Mouse (Mus musculus) heart, embryonic 10.5 days (tissue): Measurements from ENCODE around the gene Prmt7. TPM values are rescaled to one million over a fixed set of nuclear protein-coding genes. Genes with fewer than 3 reads are reported as not detected.

ENCODE experiments used
- DNase-seq: peaks from one replicate; pipeline ENCODE4 v3.0.0-alpha.2; 2017; ENCODE audit warnings: low spot score
- H3K27ac ChIP-seq: fragments of 300-500 bp; sonication (generic); 2 replicates; pipeline ENCODE4 v1.5.1; 2016; ENCODE audit warnings: mild to moderate bottlenecking
- H3K27me3 ChIP-seq: fragments of 300-500 bp; sonication (generic); 2 replicates; pipeline ENCODE4 v1.6.1; 2016; ENCODE audit warnings: mild to moderate bottlenecking; ENCODE audit not compliant: poor library complexity, insufficient read depth, severe bottlenecking
- H3K36me3 ChIP-seq: fragments of 300-500 bp; sonication (generic); 2 replicates; pipeline ENCODE4 v1.6.1; 2016; ENCODE audit warnings: mild to moderate bottlenecking, moderate library complexity
- H3K4me1 ChIP-seq: fragments of 300-500 bp; sonication (generic); 2 replicates; pipeline ENCODE4 v1.6.1; 2016; ENCODE audit warnings: mild to moderate bottlenecking
- H3K4me3 ChIP-seq: fragments of 300-500 bp; sonication (generic); 2 replicates; pipeline ENCODE4 v1.5.1; 2016; ENCODE audit warnings: mild to moderate bottlenecking, moderate library complexity
- H3K9me3 ChIP-seq: fragments of 300-500 bp; sonication (generic); 2 replicates; pipeline ENCODE4 v1.6.1; 2016; ENCODE audit warnings: mild to moderate bottlenecking, moderate library complexity
- WGBS: fragments of 180-500 bp; shearing (Covaris S2); methylation state at CpG from one replicate; pipeline ENCODE4 v1.1.7; 2016; 5-methylcytosine and 5-hydroxymethylcytosine counted together
- polyA plus RNA-seq: library from polyadenylated mRNA; unstranded; fragments of >200 nt; fragmentation: Nextera tagmentation; extraction: Ambion mirVana; gene quantifications from 2 replicates; pipeline ENCODE4 v1.2.1, GENCODE M21; 2016

Prmt7 gene
- 59.7 and 63.9 TPM in 2 replicates for polyA plus RNA-seq

GRCm38 (mm10) chr8:106210821-106211345 lies at the start of gene Prmt7, which contains the start of gene Slc7a6os:
Gene Prmt7 (plus strand): TSS chr8:106210936.
Gene Slc7a6os (minus strand): TSS chr8:106210935.
- no peaks in the 10 kb centered on the region for H3K27me3 ChIP-seq
- peaks cover 58% of the 10 kb centered on the region for H3K36me3 ChIP-seq
- H3K9me3 ChIP-seq: no peaks in the 10 kb centered on the region
- peak within 1 kb of the TSS; percentile 95 for H3K27ac ChIP-seq
- H3K4me1 ChIP-seq: peaks cover 12% of the 10 kb centered on the region
- peak within 1 kb of the TSS; percentile 92 for H3K4me3 ChIP-seq
- peak; percentile 97 for DNase-seq
- 0% methylated on average over 52 of the region's 52 CpGs for WGBS

- Histone ChIP-seq H3K9me3 (no peaks in the 10 kb centered on the region), H3K27me3 (no peaks in the 10 kb centered on the region), H3K4me3 (no peak overlapping the region), H3K4me1 (peaks cover 11% of the 10 kb centered on the region; the same call in 1 of the 2 replicates), H3K36me3 (peaks cover 57% of the 10 kb centered on the region), H3K27ac (no peak overlapping the region)
- no peak for DNase-seq
- 83% methylated on average over 9 of the region's 9 CpGs for WGBS
These were observed 47.5 kb upstream of the Prmt7 start for GRCm38 (mm10) chr8:106163251-106163650.

- Histone ChIP-seq H3K4me1 (peaks cover 24% of the 10 kb centered on the region; the same call in 1 of the 2 replicates), H3K4me3 (no peak overlapping the region), H3K27ac (no peak overlapping the region), H3K36me3 (peaks cover 42% of the 10 kb centered on the region), H3K9me3 (no peaks in the 10 kb centered on the region), H3K27me3 (no peaks in the 10 kb centered on the region)
- WGBS: 47% methylated on average over 4 of the region's 4 CpGs
- peak; percentile 80 for DNase-seq
These were observed 45.3 kb upstream of the Prmt7 start for GRCm38 (mm10) chr8:106165460-106165859.

GRCm38 (mm10) chr8:106168356-106169016 lies 42.2 kb upstream of the Prmt7 start, which contains the start of gene Slc7a6:
Gene Slc7a6 (plus strand): TSS chr8:106168857.
- no peaks in the 10 kb centered on the region for H3K27me3 ChIP-seq
- WGBS: under 1% methylated on average over 59 of the region's 59 CpGs
- H3K36me3 ChIP-seq: peaks cover 14% of the 10 kb centered on the region
- no peaks in the 10 kb centered on the region for H3K9me3 ChIP-seq
- H3K4me1 ChIP-seq: peaks cover 24% of the 10 kb centered on the region; the same call in 1 of the 2 replicates
- DNase-seq: peak; percentile 91
- H3K4me3 ChIP-seq: peak within 1 kb of the TSS; percentile 98
- H3K27ac ChIP-seq: peak within 1 kb of the TSS; percentile 99

- DNase-seq: peak; percentile 85
- Histone ChIP-seq H3K4me1 (peaks cover 24% of the 10 kb centered on the region; the same call in 1 of the 2 replicates), H3K9me3 (no peaks in the 10 kb centered on the region), H3K36me3 (peaks cover 6% of the 10 kb centered on the region), H3K27ac (peak overlapping the region; percentile 99), H3K4me3 (peak overlapping the region; percentile 98), H3K27me3 (no peaks in the 10 kb centered on the region)
- WGBS: 1% methylated on average over 53 of the region's 54 CpGs
These were observed 41.5 kb upstream of the Prmt7 start for GRCm38 (mm10) chr8:106169017-106169933.

GRCm38 (mm10) chr8:106169934-106170480 lies 40.7 kb upstream of the Prmt7 start:
- Histone ChIP-seq H3K27ac (peak overlapping the region; percentile 99; the same call in 1 of the 2 replicates), H3K27me3 (no peaks in the 10 kb centered on the region), H3K36me3 (0 out of 2 replicates have a peak, but pooled peaks cover 2% of the 10 kb centered on the region), H3K4me3 (peak overlapping the region; percentile 98), H3K4me1 (peaks cover 24% of the 10 kb centered on the region; the same call in 1 of the 2 replicates), H3K9me3 (no peaks in the 10 kb centered on the region)
- no peak for DNase-seq
- 38% methylated on average over 6 of the region's 6 CpGs for WGBS

GRCm38 (mm10) chr8:106173566-106173965 lies 37.2 kb upstream of the Prmt7 start:
- peaks cover 25% of the 10 kb centered on the region for H3K4me1 ChIP-seq
- H3K9me3 ChIP-seq: no peaks in the 10 kb centered on the region
- H3K27me3 ChIP-seq: no peaks in the 10 kb centered on the region
- no peak for DNase-seq
- peaks cover 2% of the 10 kb centered on the region; the same call in 1 of the 2 replicates for H3K36me3 ChIP-seq
- WGBS: 87% methylated on average over 3 of the region's 3 CpGs
- no peak overlapping the region for H3K27ac ChIP-seq
- H3K4me3 ChIP-seq: no peak overlapping the region

GRCm38 (mm10) chr8:106176891-106177290 lies 33.8 kb upstream of the Prmt7 start:
- WGBS: 51% methylated on average over 1 of the region's 1 CpGs
- DNase-seq: no peak

GRCm38 (mm10) chr8:106177594-106177993 lies 33.1 kb upstream of the Prmt7 start:
- H3K4me3 ChIP-seq: no peak overlapping the region

More at GRCm38 (mm10) chr8:106176891-106177290, 33.8 kb upstream of the Prmt7 start:
- peaks cover 15% of the 10 kb centered on the region for H3K4me1 ChIP-seq
- H3K27ac ChIP-seq: no peak overlapping the region
- no peak overlapping the region for H3K4me3 ChIP-seq
- H3K27me3 ChIP-seq: no peaks in the 10 kb centered on the region
- no peaks in the 10 kb centered on the region for H3K9me3 ChIP-seq
- H3K36me3 ChIP-seq: peaks cover 14% of the 10 kb centered on the region

GRCm38 (mm10) chr8:106178428-106178827 lies 32.3 kb upstream of the Prmt7 start:
- Histone ChIP-seq H3K27ac (no peak overlapping the region), H3K36me3 (peaks cover 26% of the 10 kb centered on the region), H3K4me3 (no peak overlapping the region), H3K9me3 (no peaks in the 10 kb centered on the region), H3K4me1 (peaks cover 15% of the 10 kb centered on the region), H3K27me3 (no peaks in the 10 kb centered on the region)
- no peak for DNase-seq
- WGBS: 70% methylated on average over 2 of the region's 2 CpGs

More at GRCm38 (mm10) chr8:106177594-106177993, 33.1 kb upstream of the Prmt7 start:
- no peak for DNase-seq
- Histone ChIP-seq H3K27me3 (no peaks in the 10 kb centered on the region), H3K36me3 (peaks cover 20% of the 10 kb centered on the region), H3K9me3 (no peaks in the 10 kb centered on the region), H3K4me1 (peaks cover 15% of the 10 kb centered on the region), H3K27ac (no peak overlapping the region)
- 87% methylated on average over 1 of the region's 1 CpGs for WGBS

GRCm38 (mm10) chr8:106185628-106186270 lies 25.0 kb upstream of the Prmt7 start:
- Histone ChIP-seq H3K27me3 (no peaks in the 10 kb centered on the region), H3K9me3 (no peaks in the 10 kb centered on the region), H3K4me3 (no peak overlapping the region), H3K27ac (no peak overlapping the region), H3K36me3 (peaks cover 73% of the 10 kb centered on the region), H3K4me1 (no peaks in the 10 kb centered on the region)
- WGBS: 88% methylated on average over 8 of the region's 8 CpGs
- no peak for DNase-seq

- Histone ChIP-seq H3K9me3 (no peaks in the 10 kb centered on the region), H3K4me3 (no peak overlapping the region), H3K4me1 (no peaks in the 10 kb centered on the region; the same call in 1 of the 2 replicates), H3K36me3 (peaks cover 78% of the 10 kb centered on the region), H3K27me3 (no peaks in the 10 kb centered on the region), H3K27ac (no peak overlapping the region)
- 90% methylated on average over 3 of the region's 3 CpGs for WGBS
- no peak for DNase-seq
These were observed 24.3 kb upstream of the Prmt7 start for GRCm38 (mm10) chr8:106186394-106186793.
